Mouse (Mus musculus) cerebellum, postnatal 25 days (tissue): ENCODE results near the gene Cdhr2.

Experiments used
- DNase-seq, 2 experiments: peaks; one replicate each; pipeline ENCODE4 v3.0.0; 2021; ENCODE audit warnings: mixed read lengths in 2 of 2

Cdhr2 gene

GRCm38 (mm10) chr13:54693558-54694347 lies 7.5 kb upstream of the Cdhr2 start, which contains the start of gene Rnf44:
Gene Rnf44 (minus strand): TSS chr13:54693907.
- peak; percentile 98 to 99 for DNase-seq

GRCm38 (mm10) chr13:54694348-54695060 lies 6.8 kb upstream of the Cdhr2 start:
- DNase-seq, result peak in 1 of 2 experiments; percentile 91

GRCm38 (mm10) chr13:54695479-54696230 lies 5.6 kb upstream of the Cdhr2 start:
- no peak for DNase-seq

GRCm38 (mm10) chr13:54702507-54702906 lies 1.2 kb downstream of the Cdhr2 start:
- no peak for DNase-seq

- DNase-seq, result no peak
Measured at GRCm38 (mm10) chr13:54704890-54705289, 3.6 kb downstream of the Cdhr2 start.

- DNase-seq, result no peak
Measured at GRCm38 (mm10) chr13:54710866-54711265, 9.6 kb downstream of the Cdhr2 start.

GRCm38 (mm10) chr13:54714393-54714792 lies 13.1 kb downstream of the Cdhr2 start:
- peak in 1 of 2 experiments; percentile 55 for DNase-seq

GRCm38 (mm10) chr13:54714996-54715395 lies 13.7 kb downstream of the Cdhr2 start:
- DNase-seq, result no peak

GRCm38 (mm10) chr13:54716916-54717315 lies 15.7 kb downstream of the Cdhr2 start:
- DNase-seq, result peak; percentile 79 to 85

GRCm38 (mm10) chr13:54723143-54723542 lies 21.9 kb downstream of the Cdhr2 start:
- no peak for DNase-seq

GRCm38 (mm10) chr13:54726131-54726530 lies 24.9 kb downstream of the Cdhr2 start:
- DNase-seq, result no peak

GRCm38 (mm10) chr13:54736931-54737330 lies 35.7 kb downstream of the Cdhr2 start:
- no peak for DNase-seq

- peak; percentile 64 to 72 for DNase-seq
Measured at GRCm38 (mm10) chr13:54737488-54738212, 36.4 kb downstream of the Cdhr2 start.

GRCm38 (mm10) chr13:54738213-54738601 lies 36.9 kb downstream of the Cdhr2 start:
- peak; percentile 71 to 80 for DNase-seq

- DNase-seq, result peak in 1 of 2 experiments; percentile 54
Measured at GRCm38 (mm10) chr13:54746110-54746509, 44.8 kb downstream of the Cdhr2 start.

GRCm38 (mm10) chr13:54746896-54747295 lies 45.6 kb downstream of the Cdhr2 start:
- peak; percentile 82 to 87 for DNase-seq

- DNase-seq, result peak; percentile 48 to 56
Measured at GRCm38 (mm10) chr13:54748190-54748589, 46.9 kb downstream of the Cdhr2 start.

- peak in 1 of 2 experiments; percentile 66 for DNase-seq
Measured at GRCm38 (mm10) chr13:54748721-54749060, 47.4 kb downstream of the Cdhr2 start.

- peak; percentile 89 to 93 for DNase-seq
Measured at GRCm38 (mm10) chr13:54749061-54749863, 48.0 kb downstream of the Cdhr2 start.

- DNase-seq, result no peak
Measured at GRCm38 (mm10) chr13:54749864-54750411, 48.7 kb downstream of the Cdhr2 start, which contains the start of gene Gprin1. Gene Gprin1 (minus strand): TSS chr13:54749874.

GRCm38 (mm10) chr13:54750699-54751098 lies 49.4 kb downstream of the Cdhr2 start:
- no peak for DNase-seq
